Mouse (Mus musculus) thymus, postnatal 4 days (tissue): ENCODE data around the gene Cd83.

Experiments
- DNase-seq: peaks from one replicate; pipeline ENCODE4 v3.0.0; 2021

Cd83 gene

DNA sequence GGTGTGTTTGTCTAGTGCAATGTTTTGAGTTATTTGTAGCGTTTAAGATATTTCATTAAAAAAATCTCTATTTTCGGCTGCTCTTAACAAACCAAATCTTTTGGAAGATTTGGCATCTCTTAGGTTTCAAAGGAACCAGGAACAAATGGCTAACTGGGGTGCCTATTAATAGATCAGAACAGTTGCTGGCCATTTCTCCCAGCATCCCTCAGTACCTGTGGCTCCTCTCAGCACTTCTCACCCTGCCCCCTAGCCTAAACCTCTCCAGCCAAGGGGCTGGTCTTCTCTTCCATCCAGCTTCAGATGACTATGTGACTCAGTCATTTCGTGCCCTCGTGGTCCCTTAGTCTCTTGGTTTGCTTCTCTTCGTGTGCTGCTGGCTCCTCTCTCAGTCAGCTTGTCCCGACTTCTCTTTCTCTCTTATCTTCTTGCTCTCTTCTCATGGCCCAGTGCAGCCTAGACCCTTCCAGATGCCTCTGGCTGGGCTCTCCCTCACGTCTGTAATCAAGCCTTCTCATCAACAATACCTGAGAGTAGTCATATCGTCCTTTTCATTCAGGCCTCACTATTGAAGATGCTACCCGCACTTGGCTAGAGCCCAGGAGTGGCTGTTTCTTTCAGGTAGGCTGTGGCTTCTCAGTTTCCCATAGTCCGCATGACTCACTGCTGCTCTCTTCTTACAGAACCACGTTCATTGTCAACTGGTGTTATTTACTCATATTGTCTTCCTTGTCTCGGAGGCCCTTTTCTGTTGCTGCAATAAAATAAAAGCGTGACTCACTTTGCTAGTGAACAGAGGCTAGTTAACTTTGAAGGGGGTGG is 9.8 kb upstream of the Cd83 start:
- DNase-seq: no peak

DNA sequence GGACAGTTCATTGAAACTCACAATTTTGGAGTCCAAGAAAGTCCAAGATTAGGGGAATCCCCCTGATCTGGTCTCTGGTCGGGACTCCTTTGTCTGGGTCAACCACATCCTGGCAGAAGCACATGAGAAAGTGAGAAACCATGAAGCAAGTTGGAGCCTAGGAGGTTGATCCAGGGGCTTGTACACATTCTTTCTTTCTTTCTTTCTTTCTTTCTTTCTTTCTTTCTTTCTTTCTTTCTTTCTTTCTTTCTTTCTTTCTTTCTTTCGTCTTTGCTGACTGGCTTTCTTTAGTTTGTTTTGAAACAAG is 9.2 kb upstream of the Cd83 start:
- DNase-seq: no peak

DNA sequence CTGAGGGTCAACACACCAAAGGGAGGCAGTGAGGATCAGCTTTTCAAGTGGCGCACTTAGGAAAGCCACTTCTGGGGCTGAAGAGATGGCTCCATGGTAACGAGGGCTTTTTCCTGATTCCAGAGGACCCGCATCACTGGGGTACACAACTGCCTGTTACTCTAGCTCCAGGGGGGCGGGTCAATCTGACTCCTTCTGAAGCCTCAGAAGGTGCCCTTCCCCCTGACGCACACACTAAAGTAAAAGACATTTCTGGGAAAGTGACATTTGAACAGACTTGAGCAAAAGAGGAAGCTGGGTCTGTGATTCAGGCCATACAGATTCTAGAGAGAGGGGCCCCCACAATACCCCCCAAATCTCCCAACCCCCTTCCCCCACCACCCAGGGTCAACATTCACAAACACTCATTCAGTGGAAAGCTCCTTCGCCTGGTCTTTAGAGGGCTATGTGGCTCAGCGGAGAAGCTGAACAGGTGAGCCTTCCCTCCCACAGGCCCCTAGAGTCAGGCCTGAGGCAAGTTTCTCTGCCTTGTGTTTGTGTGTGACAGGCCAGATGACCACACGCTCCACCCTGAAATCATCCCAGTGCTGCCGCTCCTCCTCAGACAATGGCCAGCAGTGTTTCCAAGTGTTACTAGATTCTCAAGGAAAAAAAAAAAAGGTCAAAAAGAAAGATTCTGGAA is 7.1 kb upstream of the Cd83 start:
- no peak for DNase-seq

DNA sequence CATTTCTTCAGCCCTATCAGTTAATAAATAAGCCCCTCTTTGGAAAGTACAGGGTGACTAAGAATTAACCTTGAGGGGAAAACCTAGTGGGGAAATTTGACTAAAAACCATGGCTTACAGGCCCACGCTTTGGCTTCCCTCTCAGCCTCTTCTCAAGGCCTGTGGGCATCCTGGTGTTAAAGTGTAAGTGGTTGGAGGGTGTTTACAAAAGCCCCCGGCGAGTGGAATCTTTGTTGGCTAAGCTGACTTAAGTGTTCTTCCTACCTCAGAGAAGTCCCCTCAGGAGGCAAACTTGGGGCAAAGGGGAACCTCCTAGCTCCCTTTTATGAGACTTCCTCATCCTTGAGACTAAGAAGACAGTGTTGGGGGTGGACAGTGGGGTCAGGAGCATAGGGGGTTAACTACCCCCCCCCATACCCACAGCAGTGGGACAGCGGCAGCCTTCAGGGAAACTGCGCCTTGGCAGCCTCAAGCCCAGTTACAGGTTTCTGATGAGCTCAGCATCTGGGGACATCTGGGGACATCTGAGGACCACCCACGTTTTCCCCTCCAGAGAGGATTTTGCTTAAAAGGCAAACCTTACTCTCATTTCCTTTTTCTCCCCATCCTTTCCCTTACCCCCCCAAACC is 6.4 kb upstream of the Cd83 start:
- no peak for DNase-seq

DNA sequence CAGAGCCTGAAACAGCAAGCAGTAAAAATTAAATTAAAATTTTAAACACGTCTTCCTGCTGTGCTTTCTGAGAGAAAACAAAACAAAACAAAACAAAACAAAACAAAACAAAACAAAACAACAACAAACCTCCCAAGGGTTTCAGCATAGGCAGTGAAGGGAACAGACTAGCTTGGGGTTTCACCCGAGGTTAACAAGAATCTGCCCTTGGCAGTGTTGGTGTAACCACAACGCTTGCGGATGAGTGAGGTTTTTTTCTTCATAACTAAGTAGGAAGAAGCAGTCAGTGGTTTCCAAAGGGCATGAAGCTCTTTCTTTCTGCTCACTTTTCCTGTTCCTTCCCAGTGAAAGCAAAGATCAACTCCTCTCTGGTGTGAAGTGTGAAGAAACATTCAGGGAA is 5.6 kb upstream of the Cd83 start:
- no peak for DNase-seq

DNA sequence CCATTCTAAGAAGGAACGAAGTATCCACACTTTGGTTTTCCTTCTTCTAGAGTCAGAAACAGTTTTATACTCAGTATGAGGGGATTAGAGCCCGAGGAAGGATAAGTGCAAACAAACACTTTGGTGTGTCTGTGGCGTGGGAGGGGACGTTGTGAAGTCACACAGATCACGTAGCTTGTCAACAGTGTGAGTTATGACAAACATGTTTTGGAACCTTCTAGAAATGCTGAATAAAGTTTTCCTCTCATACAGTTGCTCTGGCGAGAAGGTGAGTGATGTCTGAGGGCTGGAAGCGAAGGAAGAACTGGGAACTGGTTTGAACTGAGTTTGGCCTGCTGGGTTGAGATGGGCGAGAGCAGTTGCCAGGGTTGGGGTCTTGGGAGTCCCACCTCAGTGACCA is 4.5 kb upstream of the Cd83 start:
- no peak for DNase-seq

DNA sequence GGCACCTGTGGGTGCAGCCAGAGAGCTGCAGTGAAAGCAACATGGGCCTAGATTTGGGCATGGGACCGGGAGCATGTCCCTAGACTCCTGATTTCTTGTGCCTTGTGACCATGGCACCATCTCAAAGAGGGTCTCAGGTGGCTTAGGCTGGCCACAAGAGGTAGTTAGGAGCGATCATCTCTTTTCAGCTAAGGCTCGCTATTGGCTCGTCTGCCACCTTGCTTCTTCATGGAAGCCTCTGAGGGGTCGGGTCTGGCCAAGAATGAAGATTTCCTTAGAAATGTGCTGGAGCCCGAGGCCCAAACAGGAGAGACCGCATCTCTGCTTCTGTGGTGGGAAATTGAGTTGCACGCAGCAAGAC is 1.1 kb downstream of the Cd83 start:
- no peak for DNase-seq

DNA sequence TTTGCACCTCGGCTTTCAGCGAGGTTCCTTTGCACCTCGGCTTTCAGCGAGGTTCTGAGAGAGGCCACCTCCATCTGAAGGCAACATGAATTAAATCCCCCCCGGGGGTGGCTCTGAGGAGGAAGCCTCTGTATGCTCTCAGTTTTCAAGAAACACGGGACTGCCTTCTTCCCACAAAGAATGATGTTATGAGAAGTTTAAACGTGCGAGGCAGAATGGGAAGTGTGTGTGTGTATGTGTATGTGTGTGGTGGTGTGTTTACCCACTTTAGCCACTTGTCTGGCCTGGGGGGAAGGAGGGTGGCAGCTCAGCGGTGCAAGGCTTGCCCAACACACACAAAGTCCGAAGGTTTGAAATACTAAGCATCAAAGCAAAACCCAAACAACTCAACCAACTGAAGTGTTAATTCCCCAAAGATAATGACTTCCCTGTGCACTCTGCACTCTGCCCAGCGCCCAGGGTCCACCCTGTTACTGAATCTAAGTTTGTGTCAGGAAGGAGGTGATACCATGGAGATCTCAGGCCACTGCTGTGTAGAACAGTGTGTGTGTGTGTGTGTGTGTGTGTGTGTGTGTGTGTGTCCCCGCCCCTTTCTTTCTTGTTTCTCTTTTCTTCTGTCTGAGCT is 1.7 kb downstream of the Cd83 start:
- no peak for DNase-seq

DNA sequence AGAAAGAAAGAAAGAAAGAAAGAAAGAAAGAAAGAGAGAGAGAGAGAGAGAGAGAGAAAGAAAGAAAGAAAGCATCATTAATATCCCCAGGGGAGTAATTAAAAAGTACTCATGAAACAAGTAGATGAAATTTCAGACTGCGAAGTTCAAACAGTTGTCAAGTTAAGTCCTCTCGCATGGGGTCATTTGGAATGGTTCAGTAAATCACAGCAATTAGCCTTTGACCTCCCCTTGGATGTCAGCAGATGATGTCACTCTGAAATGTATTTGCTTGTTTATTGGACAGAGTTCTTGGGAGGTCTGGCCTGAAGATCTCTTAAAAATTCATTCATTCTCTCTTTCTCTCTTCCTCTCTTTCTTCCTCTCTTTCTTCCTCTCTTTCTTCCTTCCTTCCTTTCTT is 2.7 kb downstream of the Cd83 start:
- no peak for DNase-seq

DNA sequence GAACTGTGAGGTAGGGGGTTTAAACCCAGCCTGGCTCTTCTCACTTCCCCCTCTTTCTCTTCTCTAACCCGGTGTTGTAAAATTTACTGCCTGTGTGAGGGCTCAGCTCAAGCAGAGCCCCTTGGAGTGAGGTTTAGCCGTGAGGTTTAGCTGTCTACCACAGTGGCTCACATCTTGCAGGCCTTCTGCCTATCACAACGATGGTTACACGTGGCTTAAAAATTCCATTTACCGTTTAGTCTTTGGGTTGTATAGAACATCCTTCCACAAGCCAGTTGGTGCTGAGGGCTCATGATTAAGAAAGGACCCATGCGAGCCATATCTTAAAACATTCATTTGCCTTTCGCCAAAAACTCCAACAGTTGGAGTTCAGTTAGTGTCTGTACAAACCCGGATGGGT is 3.5 kb downstream of the Cd83 start:
- DNase-seq: no peak

DNA sequence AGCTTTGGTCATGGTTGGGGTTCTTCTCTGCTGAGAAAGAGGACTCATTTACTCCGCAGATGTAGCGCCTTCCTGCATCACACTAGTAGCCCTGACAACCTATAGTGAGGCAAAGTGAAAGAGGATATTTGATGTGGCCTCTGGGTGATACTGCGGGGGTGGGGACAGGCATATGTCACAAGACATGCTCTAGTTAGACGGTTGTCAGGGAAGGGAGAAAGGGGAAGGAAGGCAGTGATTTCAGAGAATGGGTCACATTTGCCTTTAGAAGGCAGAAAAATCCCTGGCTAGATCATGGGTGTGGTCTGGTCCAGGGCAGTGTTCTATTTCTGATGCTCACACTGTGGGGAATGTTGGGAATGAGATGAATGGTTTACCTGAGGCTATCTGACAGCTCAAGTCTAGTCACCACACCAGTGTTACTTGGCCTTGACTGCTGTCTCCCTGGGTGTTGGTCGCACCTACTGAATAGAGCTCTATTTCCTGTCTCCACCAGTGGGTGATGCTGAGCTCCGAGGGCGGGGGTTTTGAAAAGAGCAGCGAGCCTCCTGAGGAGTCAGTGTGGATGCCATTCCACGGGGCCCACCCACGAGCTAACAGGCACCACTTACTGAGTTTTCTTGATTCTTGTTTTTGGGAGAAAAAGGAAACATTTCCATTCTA is 4.5 kb downstream of the Cd83 start:
- peak; percentile 48 for DNase-seq

DNA sequence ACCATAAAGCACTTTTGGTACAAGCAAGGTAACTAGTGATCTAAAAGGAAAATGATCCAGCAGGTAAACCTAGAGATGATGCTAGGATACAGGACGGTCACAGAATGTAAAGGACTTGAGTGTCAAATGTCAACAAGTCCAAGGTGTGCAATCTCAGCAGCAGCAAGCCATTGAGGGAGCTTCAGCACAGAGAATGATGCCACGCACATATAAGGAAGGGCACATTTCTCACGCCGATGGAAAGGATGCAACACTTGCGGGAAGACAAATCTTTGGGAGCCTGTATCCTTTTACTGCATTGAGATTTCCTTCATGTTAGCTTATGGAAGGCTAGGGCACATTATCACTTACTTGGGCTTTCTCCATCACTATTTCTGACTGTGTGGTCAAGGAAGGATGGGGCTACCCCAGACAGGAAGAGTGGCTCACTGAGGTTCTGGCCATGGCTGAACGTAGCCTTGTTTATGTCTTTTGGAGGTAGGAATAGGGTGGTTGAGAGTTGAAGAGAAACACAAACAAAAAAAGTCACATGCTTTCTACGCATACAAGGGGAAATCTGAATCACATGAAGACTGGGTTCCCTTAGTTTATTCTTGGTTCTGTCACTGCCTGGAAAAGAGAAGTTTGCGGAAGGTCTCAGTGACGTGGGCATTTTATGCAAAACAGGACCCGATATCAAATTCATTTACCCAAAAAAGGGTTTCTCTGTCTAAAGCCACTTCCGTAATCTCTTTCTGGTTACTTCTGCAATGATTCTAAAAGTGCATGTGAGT is 5.8 kb downstream of the Cd83 start:
- DNase-seq: no peak

DNA sequence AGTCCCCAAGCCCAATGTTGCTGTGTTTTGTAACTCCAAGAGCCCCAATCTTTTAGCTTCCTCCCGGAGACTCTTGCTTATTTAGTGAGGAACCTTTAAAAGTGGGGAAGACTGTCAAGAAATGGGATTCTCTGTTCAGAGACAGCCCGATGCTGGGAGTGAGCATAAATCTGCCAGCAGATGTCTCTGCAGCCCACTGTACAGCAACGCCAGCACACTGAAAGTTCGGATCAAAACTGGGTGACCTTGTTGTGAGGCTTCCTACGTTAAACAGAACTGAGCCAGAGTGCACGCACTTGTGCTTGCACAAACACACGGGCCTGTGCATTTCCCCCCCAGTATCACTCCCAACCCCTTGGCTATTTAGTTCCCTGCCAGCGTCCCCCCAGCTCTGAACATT is 10.8 kb downstream of the Cd83 start:
- peak; percentile 45 for DNase-seq

DNA sequence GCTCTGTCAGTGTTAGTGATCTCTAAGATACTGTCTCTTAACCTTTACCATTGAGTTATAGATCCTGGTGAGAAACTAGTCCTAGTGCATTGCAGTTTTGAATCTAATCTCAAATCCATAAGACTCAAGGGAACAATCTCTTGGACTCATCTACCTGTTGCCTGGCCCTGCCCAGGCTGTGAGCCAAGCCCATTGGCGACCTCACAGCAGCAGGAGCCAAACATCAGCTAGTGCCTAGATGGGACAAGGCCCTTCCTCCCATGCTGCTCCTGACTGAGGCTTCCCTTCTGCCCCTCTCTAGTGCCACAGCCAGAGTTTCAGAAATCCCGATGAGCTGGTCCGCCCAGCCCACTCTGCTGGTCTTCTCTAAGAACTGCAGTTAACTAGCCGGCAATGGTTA is 14.1 kb downstream of the Cd83 start:
- no peak for DNase-seq

DNA sequence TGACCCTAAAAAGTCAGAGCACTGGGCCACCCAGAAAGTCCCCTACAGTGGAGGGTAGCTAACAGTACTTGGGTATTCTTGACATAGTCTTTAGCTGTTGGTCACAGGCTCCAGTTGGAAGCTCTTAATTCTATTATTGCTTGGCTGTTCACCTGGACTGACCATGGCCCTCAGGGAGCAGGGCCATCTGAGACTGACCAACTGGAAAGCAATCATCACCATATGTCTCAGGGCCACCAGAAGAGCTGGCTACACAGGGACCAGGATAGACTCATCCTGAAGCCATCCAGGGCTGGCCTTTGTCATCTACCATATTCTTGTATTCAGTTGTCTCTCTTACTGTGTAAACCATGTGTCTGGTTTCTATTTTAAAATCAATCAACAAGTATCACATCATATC is 15.6 kb downstream of the Cd83 start:
- no peak for DNase-seq

DNA sequence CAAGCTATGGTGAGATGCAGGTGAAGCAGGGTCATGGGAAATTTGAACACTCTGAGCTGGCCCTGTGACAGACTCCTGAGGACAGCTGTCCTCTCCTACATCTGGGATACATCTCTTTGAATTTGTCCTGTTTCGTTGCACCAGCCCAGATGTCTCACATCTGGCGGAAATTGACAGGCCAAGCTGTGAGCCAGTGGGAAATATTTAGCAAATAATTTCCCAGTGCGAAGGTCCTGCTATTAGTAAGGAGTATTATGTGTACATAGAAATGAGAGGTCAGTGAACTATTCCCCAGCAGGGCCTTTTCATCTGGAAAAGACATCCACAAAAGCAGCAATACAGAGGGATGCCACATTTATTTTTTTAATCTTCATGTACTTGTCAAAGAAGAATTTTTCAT is 17.4 kb downstream of the Cd83 start:
- DNase-seq: no peak

DNA sequence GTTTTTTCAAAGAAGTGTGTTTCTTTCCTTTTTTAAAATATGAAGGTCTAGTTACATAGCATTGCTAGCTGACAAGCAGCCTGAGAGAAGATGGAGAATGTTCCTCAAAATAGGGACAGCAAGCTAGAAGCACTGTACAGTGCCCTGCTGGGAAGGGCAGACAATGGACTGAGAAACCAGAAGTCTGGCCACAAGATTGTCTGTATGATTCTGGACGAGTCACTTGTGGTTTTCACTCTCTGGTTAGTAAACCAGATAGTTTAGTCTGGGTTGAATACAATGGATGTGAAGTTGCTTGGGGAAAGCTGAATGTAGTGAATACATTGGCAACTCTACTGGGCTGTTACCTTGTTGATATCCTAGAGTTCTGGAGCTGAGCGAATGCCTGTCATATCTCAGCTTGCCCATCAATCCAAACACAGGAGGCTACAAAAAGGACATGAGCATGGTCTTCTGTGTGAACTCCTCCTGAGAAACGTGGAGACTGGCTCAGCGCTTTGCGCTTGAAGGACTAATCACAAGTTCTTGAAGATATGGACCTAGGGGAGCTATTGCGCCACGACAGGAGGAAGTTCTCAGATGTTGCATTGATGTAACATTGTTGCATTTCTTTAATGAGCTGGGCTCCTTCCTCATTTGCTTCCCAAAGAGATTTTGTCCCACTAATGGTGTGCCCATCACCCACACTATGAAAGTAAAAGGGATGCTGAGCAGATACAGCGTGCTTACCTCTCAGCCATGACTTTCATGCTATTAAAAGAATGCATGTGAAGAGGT is 18.0 kb downstream of the Cd83 start:
- DNase-seq: no peak

DNA sequence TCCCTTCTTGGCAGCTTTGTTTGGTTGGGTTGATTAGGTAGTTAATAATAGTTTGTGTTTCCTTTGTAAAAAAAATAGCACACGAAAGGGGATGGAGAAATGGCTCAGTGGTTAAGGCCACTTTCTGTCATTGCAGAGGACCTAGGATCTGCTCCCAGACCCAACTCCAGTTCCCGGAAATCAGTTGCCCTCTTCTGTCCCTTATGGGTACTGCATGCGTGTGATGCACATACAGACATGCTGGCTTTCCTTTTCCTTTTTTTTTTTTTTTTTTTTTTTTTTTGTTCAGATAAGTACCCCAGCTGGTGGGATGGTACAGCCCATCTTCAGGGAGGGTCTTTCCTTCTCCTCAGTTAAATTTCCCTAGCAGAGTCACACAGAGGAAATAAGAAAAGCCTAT is 20.1 kb downstream of the Cd83 start:
- peak; percentile 32 for DNase-seq

DNA sequence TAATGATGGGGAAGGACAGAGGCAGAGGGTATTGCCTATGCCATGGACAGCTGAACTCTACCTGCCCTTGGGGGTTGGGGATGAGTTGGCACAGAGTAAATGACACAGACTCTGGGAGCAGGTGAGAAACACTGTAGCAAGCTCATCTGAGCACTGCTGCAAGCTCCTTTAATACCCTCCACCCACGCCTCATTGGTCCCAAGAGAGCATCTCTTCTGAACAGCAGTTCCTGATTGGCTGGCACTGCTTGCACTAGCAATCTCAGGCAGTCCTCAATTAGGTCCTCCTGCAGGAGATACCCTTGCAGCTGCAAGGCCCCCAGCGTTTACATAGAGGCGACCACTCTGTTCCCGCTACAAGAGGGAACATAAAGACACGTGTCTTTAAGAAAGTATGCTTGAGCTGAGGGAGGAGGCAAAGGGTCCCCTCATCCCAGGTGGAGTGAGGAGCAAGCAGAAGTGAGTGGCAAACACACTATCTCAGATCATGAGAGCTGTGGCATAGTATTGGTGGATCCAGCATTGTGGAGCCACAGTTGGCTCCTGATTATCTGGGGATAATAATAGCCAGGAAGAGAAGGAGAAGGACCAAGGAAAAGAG is 20.7 kb downstream of the Cd83 start:
- DNase-seq: no peak

DNA sequence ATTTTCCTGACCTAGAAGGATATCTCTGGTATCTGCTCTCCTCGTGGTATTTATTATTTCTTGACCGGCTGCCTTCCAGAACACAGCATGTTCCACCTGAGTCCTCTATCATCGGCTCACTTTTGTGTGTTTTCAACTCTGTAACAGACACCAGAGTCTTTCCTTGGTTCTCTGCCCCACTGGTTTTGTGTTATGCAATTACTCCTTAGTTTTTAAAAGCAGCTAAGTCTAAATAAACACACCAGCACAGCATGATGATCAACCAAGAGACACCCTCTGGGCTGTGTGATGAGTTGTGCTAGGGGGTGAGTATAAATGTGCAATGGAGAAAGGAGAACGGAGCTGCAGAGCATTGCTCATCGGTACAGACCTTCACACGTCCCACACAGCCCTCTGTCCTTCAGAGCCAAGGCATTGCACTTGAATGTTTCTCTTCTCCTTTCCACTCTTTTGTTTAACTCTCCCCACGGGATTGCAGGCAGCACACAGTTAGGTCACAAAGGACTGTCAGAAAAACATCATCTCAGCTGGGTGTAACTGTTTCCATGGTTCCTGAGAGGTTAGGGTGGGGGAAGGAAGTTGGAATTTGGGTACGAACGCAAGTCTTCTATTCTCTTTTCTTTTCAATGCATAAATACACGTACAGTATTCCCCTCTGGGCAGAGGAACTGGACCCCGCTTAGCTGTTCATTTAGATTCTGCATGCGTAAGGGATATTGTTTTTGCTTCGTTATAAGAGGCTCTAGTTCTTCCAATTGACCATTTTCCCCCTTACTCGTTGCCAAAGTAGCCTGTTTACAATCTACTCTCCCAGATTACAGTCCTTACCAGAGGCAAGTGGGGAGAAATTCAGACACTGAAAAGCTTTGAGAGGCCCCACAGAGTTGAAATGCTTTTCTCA is 22.0 kb downstream of the Cd83 start:
- DNase-seq: no peak
